Mouse (Mus musculus) right cerebral cortex, adult 18-20 months (tissue): ENCODE results near the gene Gm10668.
"Not testable (repeated sequence)": the region's sequence is repeated elsewhere in the genome, so short reads cannot be mapped to it uniquely, and the experiment has no call there.

ENCODE experiments used
- DNase-seq: peaks from one replicate; pipeline ENCODE4 v3.0.0; 2022; ENCODE audit warnings: mixed read lengths

The Gm10668 gene

GRCm38 (mm10) chr7:20730524-20730923 is at the start of gene Gm10668:
Gene Gm10668, minus strand, starts transcription at chr7:20730624.
- DNase-seq, result not testable (repeated sequence)

DNA sequence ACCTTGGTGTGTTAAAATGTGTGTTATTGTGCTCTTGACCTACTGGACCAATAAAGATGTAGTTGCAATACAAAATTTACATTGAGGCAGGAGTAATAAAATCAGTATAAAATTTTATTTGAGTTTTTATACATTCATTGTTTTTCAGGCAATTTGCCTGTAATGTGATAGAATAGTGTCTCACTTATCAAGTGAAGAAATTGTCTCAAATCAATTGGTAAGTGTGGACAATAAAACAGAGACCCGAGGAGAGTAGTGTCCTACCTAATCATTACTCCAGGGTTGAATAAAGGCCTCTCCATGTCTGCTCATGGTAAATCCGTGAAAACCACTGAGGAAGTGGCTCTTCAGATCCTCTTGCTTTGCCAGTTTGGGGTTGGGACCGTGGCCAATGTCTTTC is 40.5 kb upstream of the Gm10668 start, which contains the start of gene Vmn1r112:
TSS of gene Vmn1r112 (plus strand) at position 301 of the 400 bp plus-strand sequence.
- not testable (repeated sequence) for DNase-seq

GRCm38 (mm10) chr7:20703116-20703515 is 27.3 kb downstream of the Gm10668 start, which contains the start of gene Vmn1r111:
Gene Vmn1r111, minus strand, starts transcription at chr7:20703216.
- not testable (repeated sequence) for DNase-seq
